ENCODE assay signal across 9 mouse cellular contexts in genomic region chr2:155691336-155691722, GRCm38 (mm10). TPM values are rescaled to one million over a fixed set of nuclear protein-coding genes. Genes with fewer than 3 reads are reported as not detected.
DNase-seq lines count a peak whose midpoint lies in the region; ATAC-seq and TF ChIP-seq lines count a peak whose summit lies in the region.
"Had no signal": no experiment of that assay in that cellular context is flagged by ENCODE, and none has a peak within 500 bp of the region (broad histone marks: within the 10 kb centered on the region; RNA-seq: fewer than 3 reads in every experiment).

No protein-coding gene starts in this region.

- no peaks in the 10 kb centered on the region for H3K27me3 ChIP-seq in intestine, embryonic 16.5 days (replicated peaks; ENCODE audit: control insufficient read depth, insufficient read depth, low read length)
- H3K27me3 ChIP-seq in neural tube, embryonic 15.5 days (replicated peaks) = no peaks in the 10 kb centered on the region

- ATAC-seq in intestine, embryonic 16.5 days = no peak
- no peak for ATAC-seq in neural tube, embryonic 15.5 days (ENCODE audit: low FRiP score)

- DNase-seq in lung, adult 2 months = no peak
- DNase-seq in lung, postnatal 25 days (ENCODE audit: low spot score) = no peak
- DNase-seq in gastrocnemius, postnatal 25 days = no peak
- no peak for DNase-seq in layer of hippocampus, adult 8-10 months (ENCODE audit: low spot score in 2 of 2)
- no peak for DNase-seq in kidney, postnatal 14 days

- peak overlapping the region; percentile 89 for H3K4me3 ChIP-seq in lung, adult 2 months (replicated peaks; ENCODE audit: extremely low read depth, low read depth, low read length)
- H3K4me3 ChIP-seq in cortical plate, adult 2 months (ENCODE audit: insufficient read depth, low read length) = peak overlapping the region; percentile 98
- H3K4me3 ChIP-seq in intestine, embryonic 16.5 days (ENCODE audit: low read length) = peak overlapping the region; percentile 99
- peak overlapping the region; percentile 98 for H3K4me3 ChIP-seq in neural tube, embryonic 15.5 days (replicated peaks)

- no peak for TF ChIP-seq CTCF in lung, adult 2 months (IDR thresholded peaks at IDR 0.05; ENCODE audit: insufficient read depth, low read length)
- no peak for TF ChIP-seq CTCF in cortical plate, adult 2 months (IDR thresholded peaks at IDR 0.05; ENCODE audit: extremely low read depth, insufficient read depth, low read length)

- H3K36me3 ChIP-seq in intestine, embryonic 16.5 days (ENCODE audit: control insufficient read depth, insufficient read depth, low read length) = no peaks in the 10 kb centered on the region
- H3K36me3 ChIP-seq in neural tube, embryonic 15.5 days = peaks cover 6% of the 10 kb centered on the region; the same call in 1 of the 2 replicates

- peak overlapping the region; percentile 84 for H3K4me2 ChIP-seq in intestine, embryonic 16.5 days (ENCODE audit: low read depth, low read length)
- peak overlapping the region; percentile 78 for H3K4me2 ChIP-seq in neural tube, embryonic 15.5 days

- TF ChIP-seq POLR2A in lung, adult 2 months (IDR thresholded peaks at IDR 0.05; ENCODE audit: borderline replicate concordance, extremely low read depth, low read depth, low read length) = no peak
- no peak for TF ChIP-seq POLR2A in cortical plate, adult 2 months (IDR thresholded peaks at IDR 0.05; ENCODE audit: extremely low read depth, insufficient read depth, low read length)

- H3K27ac ChIP-seq in cortical plate, adult 2 months (ENCODE audit: insufficient read depth, low read length) = peak overlapping the region; percentile 84; the same call in 1 of the 2 replicates
- peak overlapping the region; percentile 90; the same call in 1 of the 2 replicates for H3K27ac ChIP-seq in intestine, embryonic 16.5 days (ENCODE audit: low read length)
- peak overlapping the region; percentile 95 for H3K27ac ChIP-seq in neural tube, embryonic 15.5 days (replicated peaks)

- no peaks in the 10 kb centered on the region for H3K9me3 ChIP-seq in intestine, embryonic 16.5 days (ENCODE audit: control insufficient read depth, low read length)
- H3K9me3 ChIP-seq in neural tube, embryonic 15.5 days (replicated peaks) = no peaks in the 10 kb centered on the region

- peak overlapping the region; percentile 97 for H3K9ac ChIP-seq in intestine, embryonic 16.5 days (ENCODE audit: low read depth, low read length)
- H3K9ac ChIP-seq in neural tube, embryonic 15.5 days (replicated peaks) = peak overlapping the region; percentile 98

- H3K4me1 ChIP-seq in lung, adult 2 months (ENCODE audit: control insufficient read depth, insufficient read depth, low read length) = peaks cover 5% of the 10 kb centered on the region; the same call in 1 of the 2 replicates
- H3K4me1 ChIP-seq in cortical plate, adult 2 months (ENCODE audit: control insufficient read depth, insufficient read depth, low read length) = peaks cover 3% of the 10 kb centered on the region; the same call in 1 of the 2 replicates
- peaks cover 13% of the 10 kb centered on the region for H3K4me1 ChIP-seq in intestine, embryonic 16.5 days (ENCODE audit: control insufficient read depth, insufficient read depth, low read length)
- peaks cover 33% of the 10 kb centered on the region for H3K4me1 ChIP-seq in neural tube, embryonic 15.5 days

- 4% methylated on average over 8 of the region's 8 CpGs for WGBS in lung, adult 2 months
- 2% methylated on average over 8 of the region's 8 CpGs for WGBS in intestine, embryonic 16.5 days
- 3% methylated on average over 8 of the region's 8 CpGs for WGBS in neural tube, embryonic 15.5 days

RNA-seq across cellular contexts. Expression of gene Trpc4ap, which starts 0.9 kb away (rescaled TPM):
- polyA plus RNA-seq in lung, adult 2 months (2012; rRNA removed) = 140 and 145 TPM in 2 replicates
- 158 and 163 TPM in 2 replicates for polyA plus RNA-seq in cortical plate, adult 2 months (2012; rRNA removed)
- polyA plus RNA-seq in intestine, embryonic 16.5 days (2015; fragmentation: Nextera tagmentation; extraction: Ambion mirVana) = 99.3 and 103 TPM in 2 replicates
- 153 and 157 TPM in 2 replicates for polyA plus RNA-seq in neural tube, embryonic 15.5 days (2015; fragmentation: Nextera tagmentation; extraction: Ambion mirVana)
- total RNA-seq in gastrocnemius, postnatal 25 days (2021) = 10 to 100 TPM; 84.3 to 86.1 TPM
- total RNA-seq in layer of hippocampus, adult 8-10 months (2022) = 100 to 1,000 TPM; 158 to 175 (median 167) TPM

RNA-seq across cellular contexts. Expression of gene Edem2, which starts 37.9 kb away (rescaled TPM):
- polyA plus RNA-seq in lung, adult 2 months (2012; rRNA removed) = 50.3 and 61.0 TPM in 2 replicates
- 39.5 and 39.7 TPM in 2 replicates for polyA plus RNA-seq in cortical plate, adult 2 months (2012; rRNA removed)
- 85.7 and 94.6 TPM in 2 replicates for polyA plus RNA-seq in intestine, embryonic 16.5 days (2015; fragmentation: Nextera tagmentation; extraction: Ambion mirVana)
- polyA plus RNA-seq in neural tube, embryonic 15.5 days (2015; fragmentation: Nextera tagmentation; extraction: Ambion mirVana) = 40.1 and 43.4 TPM in 2 replicates
- total RNA-seq in gastrocnemius, postnatal 25 days (2021) = 1 to 10 TPM; 3.9 to 5.0 TPM
- 10 to 100 TPM; 23.9 to 33.5 (median 27.8) TPM for total RNA-seq in layer of hippocampus, adult 8-10 months (2022)

RNA-seq across cellular contexts. Expression of gene Gm17581, which starts 44.3 kb away (rescaled TPM):
- polyA plus RNA-seq in lung, adult 2 months (2012; rRNA removed) = not detected in 2 replicates
- polyA plus RNA-seq in cortical plate, adult 2 months (2012; rRNA removed) = not detected in 2 replicates
- polyA plus RNA-seq in intestine, embryonic 16.5 days (2015; fragmentation: Nextera tagmentation; extraction: Ambion mirVana) = not detected in 2 replicates
- polyA plus RNA-seq in neural tube, embryonic 15.5 days (2015; fragmentation: Nextera tagmentation; extraction: Ambion mirVana) = not detected in 2 replicates
- not detected for total RNA-seq in gastrocnemius, postnatal 25 days (2021)
- total RNA-seq in layer of hippocampus, adult 8-10 months (2022) = not detected
- polyA plus RNA-seq: brain, embryonic 14.5 days had no signal

RNA-seq across cellular contexts. Expression of gene Procr, which starts 59.6 kb away (rescaled TPM):
- 3.2 and 4.5 TPM in 2 replicates for polyA plus RNA-seq in lung, adult 2 months (2012; rRNA removed)
- polyA plus RNA-seq in cortical plate, adult 2 months (2012; rRNA removed) = 0.95 and 1.1 TPM in 2 replicates
- polyA plus RNA-seq in intestine, embryonic 16.5 days (2015; fragmentation: Nextera tagmentation; extraction: Ambion mirVana) = 20.4 and 20.8 TPM in 2 replicates
- polyA plus RNA-seq in neural tube, embryonic 15.5 days (2015; fragmentation: Nextera tagmentation; extraction: Ambion mirVana) = 4.2 and 5.0 TPM in 2 replicates
- total RNA-seq in gastrocnemius, postnatal 25 days (2021) = 10 to 100 TPM in 1 of 2 experiments, 1 to 10 TPM in 1; 5.9 to 12.4 TPM
- total RNA-seq in layer of hippocampus, adult 8-10 months (2022) = 1 to 10 TPM in 3 of 4 experiments, under 1 TPM in 1; 0.85 to 2.6 (median 1.3) TPM
